Mouse (Mus musculus) spleen, adult 2 months (tissue): ENCODE results near the gene Fcrl6. TPM values are rescaled to one million over a fixed set of nuclear protein-coding genes. Genes with fewer than 3 reads are reported as not detected.

Source experiments
- DNase-seq, 2 experiments: peaks; one replicate each; pipeline versions ENCODE4 v3.0.0 to v3.0.0-alpha.2; 2012 to 2021; ENCODE audit warnings: low spot score in 2 of 2, low read depth in 1 of 2
- H3K27ac ChIP-seq: fragments of 200-500 bp; 2 replicates; pipeline ENCODE4 v1.5.1; 2012; ENCODE audit warnings: low read length, inconsistent platforms; ENCODE audit not compliant: insufficient read depth
- H3K27me3 ChIP-seq: fragments of 200-500 bp; 2 replicates; pipeline ENCODE4 v1.6.1; 2012; ENCODE audit warnings: mild to moderate bottlenecking, moderate library complexity, low read length, inconsistent platforms; ENCODE audit not compliant: control insufficient read depth, insufficient read depth
- H3K36me3 ChIP-seq: fragments of 200-500 bp; 2 replicates; pipeline ENCODE4 v1.6.1; 2012; ENCODE audit warnings: mild to moderate bottlenecking, low read length, inconsistent platforms; ENCODE audit not compliant: control insufficient read depth, insufficient read depth
- H3K4me1 ChIP-seq: fragments of 200-500 bp; 2 replicates; pipeline ENCODE4 v1.6.1; 2011; ENCODE audit warnings: inconsistent platforms; ENCODE audit not compliant: control insufficient read depth, insufficient read depth, insufficient read length
- H3K4me3 ChIP-seq: fragments of 200-500 bp; 2 replicates; pipeline ENCODE4 v1.5.1; 2011; ENCODE audit warnings: mild to moderate bottlenecking, inconsistent platforms; ENCODE audit not compliant: insufficient read depth, insufficient read length; ENCODE audit errors: extremely low read depth
- CTCF ChIP-seq: fragments of 200-500 bp; IDR thresholded peaks from 2 replicates; pipeline ENCODE4 v1.5.1; 2011; ENCODE audit warnings: mild to moderate bottlenecking, inconsistent platforms; ENCODE audit not compliant: insufficient read depth, insufficient read length, insufficient replicate concordance; ENCODE audit errors: extremely low read depth
- POLR2A ChIP-seq: fragments of 200-500 bp; IDR thresholded peaks from 2 replicates; pipeline ENCODE4 v1.6.1; 2011; ENCODE audit warnings: low read depth, low read length, inconsistent platforms
- WGBS: fragments of 180-500 bp; shearing (Covaris S2); methylation state at CpG from one replicate; pipeline ENCODE4 v1.1.7; 2018; 5-methylcytosine and 5-hydroxymethylcytosine counted together
- polyA plus RNA-seq: library from polyadenylated mRNA; depleted of rRNA; stranded (reverse); fragments of >200 nt; gene quantifications from 2 replicates; pipeline ENCODE4 v1.2.3, GENCODE M21; 2012

Fcrl6 gene
- polyA plus RNA-seq, 1 experiment, result 0.06 TPM

- Histone ChIP-seq H3K27ac (no peak overlapping the region), H3K4me3 (no peak overlapping the region), H3K36me3 (no peaks in the 10 kb centered on the region), H3K27me3 (no peaks in the 10 kb centered on the region), H3K4me1 (no peaks in the 10 kb centered on the region)
- 90% methylated on average over 4 of the region's 4 CpGs for WGBS
- TF ChIP-seq CTCF, result no peak
- DNase-seq, result no peak
These were observed 35.5 kb upstream of the Fcrl6 start for GRCm38 (mm10) chr1:172637801-172638200.

GRCm38 (mm10) chr1:172636266-172636665 lies 33.9 kb upstream of the Fcrl6 start:
- no peak overlapping the region for H3K27ac ChIP-seq
- H3K36me3 ChIP-seq, result no peaks in the 10 kb centered on the region
- no peaks in the 10 kb centered on the region for H3K27me3 ChIP-seq
- TF ChIP-seq POLR2A (no peak), CTCF (no peak)
- no peaks in the 10 kb centered on the region for H3K4me1 ChIP-seq
- WGBS, result 45% methylated on average over 5 of the region's 5 CpGs
- H3K4me3 ChIP-seq, result no peak overlapping the region
- DNase-seq, result no peak

GRCm38 (mm10) chr1:172635258-172635657 lies 32.9 kb upstream of the Fcrl6 start:
- Histone ChIP-seq H3K4me1 (no peaks in the 10 kb centered on the region), H3K4me3 (no peak overlapping the region), H3K27ac (no peak overlapping the region), H3K36me3 (no peaks in the 10 kb centered on the region), H3K27me3 (no peaks in the 10 kb centered on the region)
- WGBS, result 55% methylated on average over 4 of the region's 4 CpGs
- TF ChIP-seq POLR2A (no peak), CTCF (no peak)
- DNase-seq, result no peak

GRCm38 (mm10) chr1:172634136-172634535 lies 31.8 kb upstream of the Fcrl6 start:
- WGBS, result 87% methylated on average over 2 of the region's 2 CpGs

GRCm38 (mm10) chr1:172632451-172633326 lies 30.3 kb upstream of the Fcrl6 start, which contains the start of gene Dusp23:
Gene Dusp23 (minus strand): TSS chr1:172632962.
- WGBS, result under 1% methylated on average over 53 of the region's 53 CpGs
- Histone ChIP-seq H3K27me3 (no peaks in the 10 kb centered on the region), H3K36me3 (no peaks in the 10 kb centered on the region), H3K27ac (peak within 1 kb of the TSS; percentile 84), H3K4me1 (no peaks in the 10 kb centered on the region), H3K4me3 (peak within 1 kb of the TSS; percentile 90)
- peak; percentile 92 for TF ChIP-seq CTCF
- TF ChIP-seq POLR2A, result peak; percentile 2; the same call in 1 of the 2 replicates
- DNase-seq, result peak; percentile 91 to 92

More at GRCm38 (mm10) chr1:172634136-172634535, 31.8 kb upstream of the Fcrl6 start:
- Histone ChIP-seq H3K27ac (no peak overlapping the region), H3K4me1 (no peaks in the 10 kb centered on the region), H3K27me3 (no peaks in the 10 kb centered on the region), H3K36me3 (no peaks in the 10 kb centered on the region), H3K4me3 (no peak overlapping the region)
- no peak for DNase-seq
- TF ChIP-seq CTCF (no peak), POLR2A (no peak)

- H3K27me3 ChIP-seq, result no peaks in the 10 kb centered on the region
- WGBS, result 93% methylated on average over 5 of the region's 5 CpGs
- H3K27ac ChIP-seq, result no peak overlapping the region
- no peaks in the 10 kb centered on the region for H3K36me3 ChIP-seq
- no peak for TF ChIP-seq POLR2A
- TF ChIP-seq CTCF, result no peak
- no peaks in the 10 kb centered on the region for H3K4me1 ChIP-seq
- DNase-seq, result no peak
- no peak overlapping the region for H3K4me3 ChIP-seq
These were observed 29.4 kb upstream of the Fcrl6 start for GRCm38 (mm10) chr1:172631721-172632120.

- Histone ChIP-seq H3K36me3 (no peaks in the 10 kb centered on the region), H3K4me3 (no peak overlapping the region), H3K27ac (no peak overlapping the region), H3K27me3 (no peaks in the 10 kb centered on the region), H3K4me1 (no peaks in the 10 kb centered on the region)
- WGBS, result 74% methylated on average over 7 of the region's 7 CpGs
- TF ChIP-seq CTCF (no peak), POLR2A (no peak)
- no peak for DNase-seq
These were observed 27.5 kb upstream of the Fcrl6 start for GRCm38 (mm10) chr1:172629831-172630230.
